Mouse (Mus musculus): ENCODE measurements around the gene Tekt3. TPM values are rescaled to one million over a fixed set of nuclear protein-coding genes. Genes with fewer than 3 reads are reported as not detected.
A peak's percentile ranks its signal among the peaks of the same experiment; 100 is the strongest.

The Tekt3 gene
- total RNA-seq, 2 experiments from 2014 or later, result not detected

DNA sequence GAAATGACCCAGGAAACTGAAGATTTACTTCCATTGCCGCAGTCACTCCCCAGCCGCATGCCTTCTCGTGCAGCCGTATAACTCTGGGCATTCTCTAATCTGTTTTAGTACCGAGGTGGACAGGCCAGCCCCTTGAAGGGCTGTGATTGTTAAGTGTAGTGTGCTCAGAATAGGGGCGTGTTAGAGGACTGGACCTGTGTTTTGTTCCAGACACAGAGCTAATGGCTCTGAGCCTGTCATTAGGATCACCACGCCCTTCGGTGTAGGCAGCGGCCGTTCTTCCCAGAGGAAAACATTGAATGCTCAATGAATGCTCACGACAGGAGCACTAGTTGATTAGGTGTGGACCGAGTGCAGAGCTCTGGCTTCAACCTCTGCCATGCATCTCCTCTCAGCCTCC, 68.4 kb downstream of the Tekt3 start:
- Histone ChIP-seq H3K27ac (no peak overlapping the region), H3K4me3 (no peak overlapping the region)
- DNase-seq (ENCODE audit: extremely low spot score in 1 of 2, low spot score in 2 of 2), result no peak
- intact Hi-C loops (cut with DNase I), result loop anchor here (5.0 to 10.0 kb wide), 2 partner anchors 105 to 133 kb away; no protein-coding TSS in a partner anchor
- TF ChIP-seq CTCF (IDR thresholded peaks at IDR 0.05), result no peak

DNA sequence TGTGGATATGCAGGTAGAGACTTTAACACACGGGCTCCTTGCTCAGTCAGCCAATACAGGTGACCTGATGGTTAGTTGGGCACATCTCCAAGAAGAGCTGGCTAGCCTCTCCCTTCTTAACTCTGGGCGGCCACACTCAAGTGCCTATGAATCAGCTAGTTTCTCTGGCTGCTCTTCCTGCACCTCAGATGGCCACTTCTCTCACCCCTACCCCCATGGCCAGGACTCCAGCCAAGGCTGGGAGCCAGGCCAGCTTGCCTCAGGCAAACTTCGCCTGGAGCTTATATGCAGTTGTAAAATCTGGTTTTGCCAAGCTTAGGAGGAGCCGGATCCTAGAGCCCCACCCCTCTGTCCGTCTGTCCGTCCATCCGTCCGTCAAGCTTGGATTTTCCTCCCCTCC, 69.0 kb downstream of the Tekt3 start:
- H3K4me3 ChIP-seq, result peak overlapping the region; percentile 55; the same call in 1 of the 2 replicates
- peak in 1 of 2 experiments; percentile 39 for DNase-seq (ENCODE audit: extremely low spot score in 1 of 2, low spot score in 2 of 2)
- no peak for TF ChIP-seq CTCF (IDR thresholded peaks at IDR 0.05)
- intact Hi-C loops (cut with DNase I), result loop anchor here (5.0 to 10.0 kb wide), 2 partner anchors 106 to 133 kb away; no protein-coding TSS in a partner anchor
- no peak overlapping the region for H3K27ac ChIP-seq

DNA sequence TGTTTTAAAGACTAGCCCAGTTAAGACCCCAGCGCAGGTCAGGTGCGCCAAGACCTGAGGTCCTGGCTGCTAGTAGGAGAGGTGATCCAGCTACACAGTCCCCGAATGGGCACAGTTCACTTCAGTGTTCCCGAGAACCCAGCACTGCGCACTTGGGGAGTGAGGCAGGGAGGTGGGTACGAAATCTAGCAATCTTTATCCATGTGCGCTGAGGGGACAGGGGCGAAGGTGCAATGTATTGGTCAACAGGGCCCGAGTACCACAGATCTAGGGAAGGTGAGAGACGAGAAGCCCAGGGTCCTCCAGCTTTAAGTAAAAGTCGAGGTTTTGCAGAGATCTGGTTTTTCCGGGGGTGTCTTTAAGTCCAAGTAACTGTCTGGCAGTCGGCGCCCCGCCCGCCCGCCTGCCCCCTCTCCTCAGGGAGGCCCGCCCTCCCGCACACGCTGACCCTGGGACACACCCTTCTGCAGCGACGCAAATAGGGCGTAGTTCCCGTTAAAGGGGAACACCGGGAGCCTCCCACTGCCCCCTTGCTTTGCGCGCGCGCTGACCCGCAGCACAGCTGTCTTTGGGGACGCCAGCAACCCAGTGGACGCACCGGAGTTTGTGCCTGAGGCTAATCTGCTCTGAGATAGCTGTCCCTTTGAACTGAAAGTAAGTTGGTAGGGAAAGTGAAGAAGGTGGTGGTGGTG, 69.7 kb downstream of the Tekt3 start:
- Histone ChIP-seq H3K27ac (no peak overlapping the region), H3K4me3 (peak overlapping the region; percentile 55)
- no peak for TF ChIP-seq CTCF (IDR thresholded peaks at IDR 0.05)
- intact Hi-C loops (cut with DNase I), result loop anchor here (5.0 to 10.0 kb wide), 2 partner anchors 106 to 134 kb away; no protein-coding TSS in a partner anchor
- DNase-seq (ENCODE audit: extremely low spot score in 1 of 2, low spot score in 2 of 2), result no peak

DNA sequence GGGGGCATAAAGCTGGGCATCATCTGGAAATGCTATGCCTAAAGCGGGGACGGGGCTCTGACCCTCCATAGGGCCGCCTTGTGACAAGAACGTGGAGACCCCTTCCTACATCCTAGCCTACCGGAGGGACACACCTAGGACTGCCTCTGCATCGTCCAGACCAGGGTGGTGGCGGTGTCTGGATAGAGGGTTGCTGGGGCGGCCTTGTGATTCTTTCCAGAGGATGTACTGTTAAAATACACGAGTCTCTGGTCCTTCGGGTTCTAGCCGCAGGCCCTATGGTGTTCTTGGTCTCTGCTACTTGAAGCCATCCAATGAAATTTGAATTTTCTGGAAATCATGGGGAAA, 70.2 kb downstream of the Tekt3 start:
- intact Hi-C loops (cut with DNase I), result loop anchor here (5.0 to 10.0 kb wide), 2 partner anchors 107 to 134 kb away; no protein-coding TSS in a partner anchor
- no peak for DNase-seq (ENCODE audit: extremely low spot score in 1 of 2, low spot score in 2 of 2)
- Histone ChIP-seq H3K4me3 (peak overlapping the region; percentile 55), H3K27ac (peak overlapping the region; percentile 58; the same call in 1 of the 2 replicates)
- no peak for TF ChIP-seq CTCF (IDR thresholded peaks at IDR 0.05)

DNA sequence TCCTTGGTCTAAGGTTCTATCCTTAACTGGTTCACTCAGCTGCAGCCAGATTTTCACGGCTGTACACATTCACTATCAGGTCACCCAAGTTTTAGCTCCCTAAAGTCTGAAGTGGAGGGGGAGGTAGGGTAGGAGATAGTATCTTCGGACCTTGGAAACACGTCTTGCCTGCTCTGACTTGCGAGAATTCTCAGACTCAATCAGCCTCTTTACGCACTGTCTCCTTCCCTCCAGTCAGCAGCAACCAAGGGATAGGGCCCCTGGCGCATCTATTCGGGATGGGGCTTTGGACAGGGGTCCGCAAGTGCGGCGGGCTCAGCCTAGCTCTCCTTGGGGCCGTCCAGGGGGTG, 70.7 kb downstream of the Tekt3 start:
- Histone ChIP-seq H3K4me3 (peak overlapping the region; percentile 55), H3K27ac (peak overlapping the region; percentile 58)
- intact Hi-C loops (cut with DNase I), result loop anchor here (5.0 to 10.0 kb wide), 2 partner anchors 107 to 135 kb away; no protein-coding TSS in a partner anchor
- no peak for TF ChIP-seq CTCF (IDR thresholded peaks at IDR 0.05)
- DNase-seq (ENCODE audit: extremely low spot score in 1 of 2, low spot score in 2 of 2), result no peak

DNA sequence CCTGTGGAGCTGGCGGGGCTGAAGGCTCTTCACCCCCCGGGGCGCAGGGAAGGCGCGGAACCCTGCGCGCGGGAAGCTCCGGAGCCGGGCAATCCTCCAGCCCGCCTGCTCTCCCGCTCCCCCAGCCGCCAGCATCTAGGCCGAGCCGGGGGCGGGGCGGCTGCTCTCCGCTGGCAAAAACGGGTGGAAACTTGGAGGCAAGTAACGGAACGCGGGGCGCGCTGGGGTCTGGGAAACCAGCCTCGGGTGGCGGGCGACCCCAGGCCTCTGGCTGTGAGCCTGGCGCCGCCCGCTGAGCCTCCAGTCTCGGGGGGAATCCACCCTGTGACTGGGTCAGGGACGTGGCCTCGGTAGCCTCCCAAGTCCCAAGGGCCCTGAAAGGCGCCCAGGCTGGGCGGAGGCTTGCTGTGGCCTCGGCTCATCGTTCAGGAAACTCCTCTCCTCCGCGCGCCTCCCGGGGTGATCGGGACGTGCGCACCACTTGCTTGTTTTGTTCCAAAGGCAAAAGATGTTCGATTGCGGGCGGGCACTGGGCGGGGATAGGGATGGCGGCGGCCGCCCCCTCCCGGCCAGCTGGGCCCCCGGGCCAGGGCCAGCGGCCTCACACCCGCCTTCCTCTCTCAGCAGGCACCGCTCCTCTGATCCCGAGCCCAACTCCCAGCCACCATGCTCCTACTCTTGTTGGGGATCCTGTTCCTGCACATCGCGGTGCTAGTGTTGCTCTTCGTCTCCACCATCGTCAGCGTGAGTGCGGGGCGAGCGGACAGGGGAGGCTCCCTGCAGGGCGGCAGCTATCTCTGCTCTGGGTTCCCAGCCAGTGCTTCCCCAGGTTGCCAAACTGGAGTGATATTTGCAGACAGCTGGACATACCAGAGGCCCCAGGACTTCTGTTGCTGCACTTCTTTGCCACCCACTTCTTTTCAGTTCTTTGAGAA, 71.3 kb downstream of the Tekt3 start:
- intact Hi-C loops (cut with DNase I), result loop anchor here (5.0 to 10.0 kb wide), 2 partner anchors 108 to 135 kb away; no protein-coding TSS in a partner anchor
- peak; percentile 68 to 78 for DNase-seq (ENCODE audit: extremely low spot score in 1 of 2, low spot score in 2 of 2)
- TF ChIP-seq CTCF (IDR thresholded peaks at IDR 0.05), result peak; percentile 26
- Histone ChIP-seq H3K27ac (peak overlapping the region; percentile 58), H3K4me3 (peak overlapping the region; percentile 55)

DNA sequence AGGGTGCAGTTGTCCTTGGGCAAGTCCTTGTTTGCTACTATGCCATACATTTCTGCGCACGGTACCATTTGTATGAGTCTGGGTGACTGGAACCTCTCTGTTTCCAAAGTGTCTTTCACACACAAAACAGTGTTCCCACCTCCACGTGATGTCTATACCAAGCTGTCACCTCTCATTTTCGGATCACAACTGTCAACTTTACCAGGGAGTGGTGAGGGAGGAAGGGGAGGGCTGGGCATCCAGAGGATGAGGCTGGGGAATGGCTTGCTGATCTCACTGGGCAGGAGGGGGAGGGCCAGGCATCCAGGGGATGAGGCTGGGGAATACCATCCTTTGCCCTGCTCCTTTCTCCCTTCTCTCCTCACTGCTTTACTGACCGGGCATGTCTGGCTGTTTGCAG, 72.6 kb downstream of the Tekt3 start:
- no peak for TF ChIP-seq CTCF (IDR thresholded peaks at IDR 0.05)
- no peak overlapping the region; the same call in 1 of the 2 replicates for H3K27ac ChIP-seq
- DNase-seq (ENCODE audit: extremely low spot score in 1 of 2, low spot score in 2 of 2), result no peak
- intact Hi-C loops (cut with DNase I), result loop anchor here (5.0 to 10.0 kb wide), 2 partner anchors 109 to 137 kb away; no protein-coding TSS in a partner anchor
- no peak overlapping the region for H3K4me3 ChIP-seq

DNA sequence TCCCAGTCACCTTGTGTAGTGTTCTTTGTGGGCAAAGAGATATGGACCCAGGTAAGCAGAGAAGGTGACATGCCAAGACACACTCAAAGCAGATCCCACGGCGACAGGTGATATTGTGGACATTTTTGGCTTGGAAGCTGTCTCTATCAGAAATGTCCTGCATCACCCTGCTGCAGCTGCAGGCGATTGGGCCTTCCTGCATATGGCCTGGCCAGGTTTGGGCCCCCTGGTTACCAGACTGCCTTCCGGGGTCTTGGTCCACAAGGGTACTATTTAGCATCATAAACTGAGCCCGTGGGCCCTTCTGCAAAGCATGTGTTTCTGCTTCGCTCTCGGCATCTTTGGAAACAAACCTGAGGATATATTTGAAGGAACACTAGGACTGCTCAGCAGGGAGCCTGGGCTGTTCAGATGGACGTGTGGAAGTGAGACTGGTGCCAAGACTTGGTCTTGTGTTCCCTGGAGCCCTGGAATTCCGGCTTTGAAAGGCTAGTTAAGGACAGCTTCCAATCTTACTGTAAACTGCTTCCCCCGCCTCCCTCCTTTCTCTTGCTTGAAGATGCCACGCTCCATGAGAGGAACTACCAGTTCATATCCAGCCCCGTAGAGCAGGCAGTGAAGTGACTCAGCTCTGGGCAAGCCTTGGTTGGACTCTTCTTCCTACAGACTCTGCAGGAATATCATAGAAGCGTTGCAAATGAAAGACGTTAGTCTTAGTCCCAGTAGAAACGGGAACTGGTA, 73.5 kb downstream of the Tekt3 start:
- DNase-seq (ENCODE audit: extremely low spot score in 1 of 2, low spot score in 2 of 2), result peak in 1 of 2 experiments; percentile 32
- no peak overlapping the region for H3K4me3 ChIP-seq
- intact Hi-C loops (cut with DNase I), result loop anchor here (1.0 to 10.0 kb wide), 6 partner anchors 110 to 393 kb away; no protein-coding TSS in a partner anchor
- H3K27ac ChIP-seq, result peak overlapping the region; percentile 56
- TF ChIP-seq CTCF (IDR thresholded peaks at IDR 0.05), result no peak

DNA sequence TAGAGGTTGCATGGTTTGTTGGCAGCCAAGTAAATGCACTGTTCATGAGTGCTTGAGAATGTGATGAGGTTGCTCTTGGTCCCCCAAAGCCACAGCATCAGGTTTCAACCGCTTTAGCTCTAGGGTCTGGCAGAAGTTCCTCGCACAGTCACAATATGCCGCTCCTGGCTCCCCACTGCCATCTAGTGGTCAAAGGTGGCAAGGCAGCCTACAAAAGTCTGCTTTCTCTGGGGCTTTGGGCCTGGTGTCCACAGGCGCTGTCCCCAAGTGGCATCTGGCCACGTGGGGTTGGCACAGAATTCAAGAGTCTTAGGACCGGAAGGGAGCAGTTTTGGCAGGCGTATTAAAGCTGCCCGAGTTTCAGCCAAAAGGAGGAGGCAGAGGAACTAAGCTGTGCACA, 74.2 kb downstream of the Tekt3 start:
- peak overlapping the region; percentile 63 for H3K27ac ChIP-seq
- no peak overlapping the region for H3K4me3 ChIP-seq
- TF ChIP-seq CTCF (IDR thresholded peaks at IDR 0.05), result peak; percentile 99
- intact Hi-C loops (cut with DNase I), result loop anchor here (1.0 to 10.0 kb wide), 5 partner anchors 111 to 393 kb away; no protein-coding TSS in a partner anchor
- DNase-seq (ENCODE audit: extremely low spot score in 1 of 2, low spot score in 2 of 2), result peak; percentile 90 to 97

DNA sequence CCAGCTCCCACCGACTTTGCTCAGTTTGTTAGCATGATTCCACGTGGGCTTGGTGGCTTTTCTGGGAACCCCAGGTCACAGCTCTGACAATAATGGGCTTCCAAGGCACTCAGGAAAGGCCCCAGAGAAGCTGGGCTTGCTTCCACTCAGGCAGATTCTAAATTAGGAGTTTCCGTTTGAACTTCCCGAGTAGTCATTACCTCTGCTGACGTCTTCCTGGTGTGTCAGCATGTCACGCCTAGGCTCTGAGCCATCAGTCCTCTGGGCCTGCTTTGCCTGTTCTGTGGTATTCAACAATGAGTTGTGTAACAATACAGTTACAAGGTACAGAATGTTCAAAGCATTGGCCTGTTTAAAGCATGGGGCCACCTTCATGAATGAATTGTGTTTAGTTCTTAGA, 74.8 kb downstream of the Tekt3 start:
- DNase-seq (ENCODE audit: extremely low spot score in 1 of 2, low spot score in 2 of 2), result no peak
- H3K27ac ChIP-seq, result peak overlapping the region; percentile 63

More for the DNA sequence above, 74.8 kb downstream of the Tekt3 start:
- H3K4me3 ChIP-seq, result no peak overlapping the region
- intact Hi-C loops (cut with DNase I), result loop anchor here (5.0 to 10.0 kb wide), 3 partner anchors 111 to 394 kb away; no protein-coding TSS in a partner anchor
- no peak for TF ChIP-seq CTCF (IDR thresholded peaks at IDR 0.05)

Data from left cerebral cortex, adult 2 months (tissue).